9 mouse cellular contexts compared by ENCODE assay signal in the genomic region with DNA sequence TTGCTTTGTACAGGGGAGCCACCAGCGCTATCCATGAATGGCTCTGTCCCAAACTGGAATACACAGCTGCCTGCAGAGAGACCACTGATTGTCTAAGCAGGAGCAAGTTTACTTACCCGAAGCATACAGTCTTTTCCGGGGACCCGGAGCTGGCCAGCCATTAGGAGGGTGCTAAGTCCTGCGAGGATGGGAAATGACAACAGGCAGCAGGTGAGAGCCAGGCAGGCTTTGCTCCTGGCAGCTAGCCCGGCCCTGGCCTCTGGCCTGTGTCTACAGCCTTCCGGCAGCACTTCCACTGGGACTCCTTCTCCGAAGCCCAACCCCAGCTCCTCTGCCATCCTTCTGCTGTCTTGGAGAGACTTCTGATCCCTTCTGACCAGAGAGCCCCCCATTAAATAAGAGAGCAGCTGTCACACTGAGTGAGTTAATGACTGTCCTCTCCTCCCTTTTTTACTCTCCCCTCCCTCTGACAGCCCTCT. TPM values are rescaled to one million over a fixed set of nuclear protein-coding genes. Genes with fewer than 3 reads are reported as not detected.
DNase-seq lines count a peak whose midpoint lies in the region; ATAC-seq and TF ChIP-seq lines count a peak whose summit lies in the region.
"Had no signal": no experiment of that assay in that cellular context is flagged by ENCODE, and none has a peak within 500 bp of the region (broad histone marks: within the 10 kb centered on the region; RNA-seq: fewer than 3 reads in every experiment).

A gene (minus strand): TSS at position 421 of the 479 bp plus-strand sequence.

- H3K9me3 ChIP-seq in midbrain, embryonic 12.5 days = no peaks in the 10 kb centered on the region
- H3K9me3 ChIP-seq in midbrain, embryonic 11.5 days (ENCODE audit: control insufficient read depth, low read length) = no peaks in the 10 kb centered on the region
- no peaks in the 10 kb centered on the region for H3K9me3 ChIP-seq in embryonic facial prominence, embryonic 10.5 days
- no peaks in the 10 kb centered on the region for H3K9me3 ChIP-seq in limb, embryonic 15.5 days

- ATAC-seq in midbrain, embryonic 12.5 days (ENCODE audit: low FRiP score, low read depth) = 0 out of 2 replicates have a peak, but pooled peaks have one; percentile 41
- ATAC-seq in midbrain, embryonic 11.5 days (ENCODE audit: low FRiP score) = no peak
- peak; percentile 46 for ATAC-seq in limb, embryonic 15.5 days (ENCODE audit: insufficient number of reproducible peaks, low FRiP score, low TSS enrichment, low read depth)

- H3K36me3 ChIP-seq in midbrain, embryonic 12.5 days = no peaks in the 10 kb centered on the region
- H3K36me3 ChIP-seq in midbrain, embryonic 11.5 days (ENCODE audit: control insufficient read depth, insufficient read depth, low read length) = no peaks in the 10 kb centered on the region
- H3K36me3 ChIP-seq in embryonic facial prominence, embryonic 10.5 days (replicated peaks) = no peaks in the 10 kb centered on the region
- H3K36me3 ChIP-seq in limb, embryonic 15.5 days = no peaks in the 10 kb centered on the region
- H3K36me3 ChIP-seq in small intestine, adult 2 months (ENCODE audit: control insufficient read depth, insufficient read depth, low read length) = no peaks in the 10 kb centered on the region

- 0 out of 2 replicates have a peak, but pooled peaks cover 4% of the 10 kb centered on the region for H3K4me1 ChIP-seq in midbrain, embryonic 12.5 days
- 0 out of 2 replicates have a peak, but pooled peaks cover 4% of the 10 kb centered on the region for H3K4me1 ChIP-seq in midbrain, embryonic 11.5 days (ENCODE audit: control insufficient read depth, insufficient read depth, low read length)
- H3K4me1 ChIP-seq in embryonic facial prominence, embryonic 10.5 days = peaks cover 29% of the 10 kb centered on the region
- H3K4me1 ChIP-seq in limb, embryonic 15.5 days = peaks cover 31% of the 10 kb centered on the region
- peaks cover 1% of the 10 kb centered on the region for H3K4me1 ChIP-seq in small intestine, adult 2 months (ENCODE audit: control insufficient read depth, insufficient read depth, insufficient read length, low read length)

- no peak within 1 kb of the TSS for H3K9ac ChIP-seq in midbrain, embryonic 12.5 days (replicated peaks)
- H3K9ac ChIP-seq in midbrain, embryonic 11.5 days (ENCODE audit: low read length) = no peak within 1 kb of the TSS
- no peak within 1 kb of the TSS for H3K9ac ChIP-seq in limb, embryonic 15.5 days

- H3K4me3 ChIP-seq in midbrain, embryonic 12.5 days = no peak within 1 kb of the TSS
- no peak within 1 kb of the TSS for H3K4me3 ChIP-seq in midbrain, embryonic 11.5 days (ENCODE audit: low read depth, low read length)
- no peak within 1 kb of the TSS for H3K4me3 ChIP-seq in embryonic facial prominence, embryonic 10.5 days
- no peak within 1 kb of the TSS for H3K4me3 ChIP-seq in limb, embryonic 15.5 days
- H3K4me3 ChIP-seq in small intestine, adult 2 months (ENCODE audit: low read depth, low read length) = peak within 1 kb of the TSS; percentile 36

- no peak within 1 kb of the TSS for H3K27ac ChIP-seq in midbrain, embryonic 12.5 days (replicated peaks)
- H3K27ac ChIP-seq in midbrain, embryonic 11.5 days (ENCODE audit: low read depth, low read length) = no peak within 1 kb of the TSS
- peak within 1 kb of the TSS; percentile 51; the same call in 1 of the 2 replicates for H3K27ac ChIP-seq in embryonic facial prominence, embryonic 10.5 days (replicated peaks)
- 0 out of 2 replicates have a peak within 1 kb of the TSS, but pooled peaks have one; percentile 0 for H3K27ac ChIP-seq in limb, embryonic 15.5 days
- H3K27ac ChIP-seq in small intestine, adult 2 months (ENCODE audit: insufficient read depth, low read depth, low read length) = peak within 1 kb of the TSS; percentile 72

- no peak within 1 kb of the TSS for H3K4me2 ChIP-seq in midbrain, embryonic 12.5 days (replicated peaks)
- H3K4me2 ChIP-seq in midbrain, embryonic 11.5 days = no peak within 1 kb of the TSS
- H3K4me2 ChIP-seq in limb, embryonic 15.5 days = peak within 1 kb of the TSS; percentile 2; the same call in 1 of the 2 replicates

- H3K27me3 ChIP-seq in midbrain, embryonic 12.5 days = no peaks in the 10 kb centered on the region
- H3K27me3 ChIP-seq in midbrain, embryonic 11.5 days (ENCODE audit: control insufficient read depth, insufficient read depth, low read length) = no peaks in the 10 kb centered on the region
- H3K27me3 ChIP-seq in embryonic facial prominence, embryonic 10.5 days (replicated peaks; ENCODE audit: low read depth, poor library complexity, severe bottlenecking) = no peaks in the 10 kb centered on the region
- H3K27me3 ChIP-seq in limb, embryonic 15.5 days = no peaks in the 10 kb centered on the region
- no peaks in the 10 kb centered on the region for H3K27me3 ChIP-seq in small intestine, adult 2 months (ENCODE audit: control insufficient read depth, insufficient read depth, low read length)

- whole genome bisulfite sequencing in midbrain, embryonic 12.5 days = 66% methylated on average over 8 of the region's 8 CpGs
- 71% methylated on average over 8 of the region's 8 CpGs for WGBS in midbrain, embryonic 11.5 days
- WGBS in embryonic facial prominence, embryonic 10.5 days = 70% methylated on average over 8 of the region's 8 CpGs
- 26% methylated on average over 8 of the region's 8 CpGs for WGBS in limb, embryonic 15.5 days
- 15% methylated on average over 8 of the region's 8 CpGs for WGBS in small intestine, adult 2 months

- TF ChIP-seq CTCF in small intestine, adult 2 months (IDR thresholded peaks at IDR 0.05; ENCODE audit: extremely low read depth, insufficient read length, insufficient replicate concordance, low read depth, low read length) = no peak

- DNase-seq in midbrain, embryonic 11.5 days (ENCODE audit: low spot score, missing footprints) = no peak
- no peak for DNase-seq in embryonic facial prominence, embryonic 10.5 days (ENCODE audit: low spot score)
- DNase-seq in heart, postnatal 36 days = peak; percentile 69 to 74
- DNase-seq in thymus, postnatal 25 days = no peak
- no peak for DNase-seq in neural tube, embryonic 10.5 days (ENCODE audit: extremely low spot score, low spot score)

- intact Hi-C loops in heart, postnatal 36 days (cut with DNase I) = no loop called here

- TF ChIP-seq POLR2A in small intestine, adult 2 months (IDR thresholded peaks at IDR 0.05; ENCODE audit: low read depth, low read length) = no peak

RNA-seq across cellular contexts. Expression of the gene that starts here (rescaled TPM):
- polyA plus RNA-seq in midbrain, embryonic 12.5 days (2016; fragmentation: Nextera tagmentation; extraction: Ambion mirVana) = 0.09 TPM in 1 of 2 replicates, not detected in the other
- polyA plus RNA-seq in midbrain, embryonic 11.5 days (2014; fragmentation: Nextera tagmentation; extraction: Ambion mirVana) = 0.07 TPM in 1 of 2 replicates, not detected in the other
- not detected in 2 replicates for polyA plus RNA-seq in embryonic facial prominence, embryonic 10.5 days (2016; fragmentation: Nextera tagmentation; extraction: Ambion mirVana)
- not detected for total RNA-seq in heart, postnatal 36 days (2021)
- 0.26 and 0.46 TPM in 2 replicates for polyA plus RNA-seq in limb, embryonic 15.5 days (2015; fragmentation: Nextera tagmentation; extraction: Ambion mirVana)
- polyA plus RNA-seq in small intestine, adult 2 months (2012; rRNA removed) = 0.04 and 0.25 TPM in 2 replicates
- polyA plus RNA-seq: neural tube, embryonic 11.5 days had no signal

Comparison
In these comparisons a context has a peak if more than half of its experiments do, and no peak if none do; other contexts are left out.
1. Peak in ATAC-seq in midbrain, embryonic 12.5 days; RNA of the gene not detected or under 1 TPM.
2. Peak in DNase-seq in heart, postnatal 36 days; RNA of the gene not detected or under 1 TPM.
3. Peak in ATAC-seq, H3K27ac ChIP-seq and H3K4me2 ChIP-seq in limb, embryonic 15.5 days; RNA of the gene not detected or under 1 TPM.
4. H3K27ac ChIP-seq: peak in embryonic facial prominence, embryonic 10.5 days (single experiment) and small intestine, adult 2 months (single experiment); none in midbrain, embryonic 12.5 days (single experiment) and midbrain, embryonic 11.5 days (single experiment).